Mouse (Mus musculus) kidney, postnatal 14 days (tissue): ENCODE results near the gene Ptch1.

Source experiments
- DNase-seq: peaks from one replicate; pipeline ENCODE4 v3.0.0; 2022; ENCODE audit warnings: mixed read lengths

Ptch1 gene

GRCm38 (mm10) chr13:63562972-63563780, 10.2 kb downstream of the Ptch1 start:
- DNase-seq = peak; percentile 86

GRCm38 (mm10) chr13:63562141-63562971, 11.0 kb downstream of the Ptch1 start:
- DNase-seq = peak; percentile 52

GRCm38 (mm10) chr13:63558297-63558890, 15.0 kb downstream of the Ptch1 start:
- no peak for DNase-seq

GRCm38 (mm10) chr13:63556431-63556830, 17.0 kb downstream of the Ptch1 start:
- DNase-seq = no peak

GRCm38 (mm10) chr13:63555885-63556284, 17.5 kb downstream of the Ptch1 start:
- DNase-seq = no peak

GRCm38 (mm10) chr13:63554569-63554968, 18.8 kb downstream of the Ptch1 start:
- no peak for DNase-seq

GRCm38 (mm10) chr13:63553436-63553835, 20.0 kb downstream of the Ptch1 start:
- no peak for DNase-seq

- peak; percentile 47 for DNase-seq
These were observed 21.0 kb downstream of the Ptch1 start for GRCm38 (mm10) chr13:63552291-63552932.

GRCm38 (mm10) chr13:63551552-63552290, 21.7 kb downstream of the Ptch1 start:
- DNase-seq = no peak

GRCm38 (mm10) chr13:63550367-63550766, 23.0 kb downstream of the Ptch1 start:
- DNase-seq = no peak

- no peak for DNase-seq
These were observed 24.2 kb downstream of the Ptch1 start for GRCm38 (mm10) chr13:63549210-63549609.

- no peak for DNase-seq
These were observed 24.8 kb downstream of the Ptch1 start for GRCm38 (mm10) chr13:63548571-63548970.

GRCm38 (mm10) chr13:63545291-63545690, 28.1 kb downstream of the Ptch1 start:
- DNase-seq = no peak

- peak; percentile 33 for DNase-seq
These were observed 28.5 kb downstream of the Ptch1 start for GRCm38 (mm10) chr13:63544967-63545253.

GRCm38 (mm10) chr13:63544119-63544966, 29.1 kb downstream of the Ptch1 start:
- DNase-seq = no peak

GRCm38 (mm10) chr13:63543459-63543858, 29.9 kb downstream of the Ptch1 start:
- peak; percentile 51 for DNase-seq

- DNase-seq = peak; percentile 24
These were observed 30.5 kb downstream of the Ptch1 start for GRCm38 (mm10) chr13:63542796-63543384.

GRCm38 (mm10) chr13:63541510-63541909, 31.9 kb downstream of the Ptch1 start:
- no peak for DNase-seq

GRCm38 (mm10) chr13:63540584-63540983, 32.8 kb downstream of the Ptch1 start:
- no peak for DNase-seq

- DNase-seq = no peak
These were observed 38.4 kb downstream of the Ptch1 start for GRCm38 (mm10) chr13:63534981-63535380.

- no peak for DNase-seq
These were observed 42.5 kb downstream of the Ptch1 start for GRCm38 (mm10) chr13:63530857-63531256.
